Mouse (Mus musculus): ENCODE data around the gene Bcs1l. TPM values are rescaled to one million over a fixed set of nuclear protein-coding genes. Genes with fewer than 3 reads are reported as not detected.

Bcs1l gene
- 21.5 and 22.9 TPM in 2 replicates for polyA plus RNA-seq (2015; fragmentation: Nextera tagmentation; extraction: Ambion mirVana)

GRCm38 (mm10) chr1:74587773-74588445 lies at the start of gene Bcs1l, which contains the start of gene Zfp142:
Gene Bcs1l (plus strand): TSS chr1:74588289.
Gene Zfp142 (minus strand): TSS chr1:74588246.
- H3K36me3 ChIP-seq: peaks cover 20% of the 10 kb centered on the region

GRCm38 (mm10) chr1:74538650-74539049 lies 49.4 kb upstream of the Bcs1l start:
- Histone ChIP-seq H3K27me3 (replicated peaks) (no peaks in the 10 kb centered on the region), H3K4me1 (peaks cover 11% of the 10 kb centered on the region), H3K4me2 (no peak overlapping the region), H3K4me3 (replicated peaks) (no peak overlapping the region), H3K36me3 (no peaks in the 10 kb centered on the region), H3K27ac (replicated peaks) (no peak overlapping the region), H3K9ac (replicated peaks) (no peak overlapping the region), H3K9me3 (replicated peaks) (no peaks in the 10 kb centered on the region)
- ATAC-seq (ENCODE audit: low FRiP score): no peak; the same call in 1 of the 2 replicates

More at GRCm38 (mm10) chr1:74587773-74588445, at the start of gene Bcs1l, which contains the start of gene Zfp142:
- peak; percentile 98 for ATAC-seq (ENCODE audit: low FRiP score)
- Histone ChIP-seq H3K27ac (replicated peaks) (peak within 1 kb of the TSS; percentile 92), H3K4me3 (replicated peaks) (peak within 1 kb of the TSS; percentile 69), H3K4me1 (peaks cover 37% of the 10 kb centered on the region), H3K27me3 (replicated peaks) (no peaks in the 10 kb centered on the region), H3K9me3 (replicated peaks) (no peaks in the 10 kb centered on the region), H3K4me2 (peak within 1 kb of the TSS; percentile 91), H3K9ac (replicated peaks) (peak within 1 kb of the TSS; percentile 85)
- under 1% methylated on average over 47 of the region's 48 CpGs for WGBS

GRCm38 (mm10) chr1:74542451-74542961 lies 45.6 kb upstream of the Bcs1l start, which contains the start of gene Plcd4:
Gene Plcd4 (plus strand): TSS chr1:74542888.
- peak; percentile 90 for ATAC-seq (ENCODE audit: low FRiP score)

GRCm38 (mm10) chr1:74544184-74544583 lies 43.9 kb upstream of the Bcs1l start, which contains the start of gene Usp37:
Gene Usp37 (minus strand): TSS chr1:74544284.
- ATAC-seq (ENCODE audit: low FRiP score): no peak
- Histone ChIP-seq H3K4me3 (replicated peaks) (peak within 1 kb of the TSS; percentile 24), H3K27me3 (replicated peaks) (no peaks in the 10 kb centered on the region), H3K36me3 (no peaks in the 10 kb centered on the region), H3K27ac (replicated peaks) (peak within 1 kb of the TSS; percentile 72; the same call in 1 of the 2 replicates), H3K4me2 (peak within 1 kb of the TSS; percentile 52), H3K9ac (replicated peaks) (no peak within 1 kb of the TSS), H3K4me1 (peaks cover 11% of the 10 kb centered on the region), H3K9me3 (replicated peaks) (no peaks in the 10 kb centered on the region)
- 25% methylated on average over 4 of the region's 4 CpGs for WGBS

More at GRCm38 (mm10) chr1:74542451-74542961, 45.6 kb upstream of the Bcs1l start, which contains the start of gene Plcd4:
- H3K27me3 ChIP-seq (replicated peaks): no peaks in the 10 kb centered on the region
- H3K27ac ChIP-seq (replicated peaks): peak within 1 kb of the TSS; percentile 72
- H3K4me3 ChIP-seq (replicated peaks): peak within 1 kb of the TSS; percentile 24
- H3K4me2 ChIP-seq: peak within 1 kb of the TSS; percentile 52
- peaks cover 11% of the 10 kb centered on the region for H3K4me1 ChIP-seq
- peak within 1 kb of the TSS; percentile 34 for H3K9ac ChIP-seq (replicated peaks)
- no peaks in the 10 kb centered on the region for H3K36me3 ChIP-seq
- WGBS: 1% methylated on average over 6 of the region's 6 CpGs
- no peaks in the 10 kb centered on the region for H3K9me3 ChIP-seq (replicated peaks)

- H3K4me2 ChIP-seq: no peak overlapping the region
- no peaks in the 10 kb centered on the region for H3K9me3 ChIP-seq (replicated peaks)
- no peak overlapping the region for H3K4me3 ChIP-seq (replicated peaks)
- no peaks in the 10 kb centered on the region for H3K4me1 ChIP-seq
- H3K27ac ChIP-seq (replicated peaks): no peak overlapping the region
- WGBS: 84% methylated on average over 5 of the region's 5 CpGs
- ATAC-seq (ENCODE audit: low FRiP score): no peak
- H3K27me3 ChIP-seq (replicated peaks): no peaks in the 10 kb centered on the region
- H3K9ac ChIP-seq (replicated peaks): no peak overlapping the region
- peaks cover 12% of the 10 kb centered on the region for H3K36me3 ChIP-seq
These were observed 29.0 kb upstream of the Bcs1l start for GRCm38 (mm10) chr1:74559061-74559460.

DNA sequence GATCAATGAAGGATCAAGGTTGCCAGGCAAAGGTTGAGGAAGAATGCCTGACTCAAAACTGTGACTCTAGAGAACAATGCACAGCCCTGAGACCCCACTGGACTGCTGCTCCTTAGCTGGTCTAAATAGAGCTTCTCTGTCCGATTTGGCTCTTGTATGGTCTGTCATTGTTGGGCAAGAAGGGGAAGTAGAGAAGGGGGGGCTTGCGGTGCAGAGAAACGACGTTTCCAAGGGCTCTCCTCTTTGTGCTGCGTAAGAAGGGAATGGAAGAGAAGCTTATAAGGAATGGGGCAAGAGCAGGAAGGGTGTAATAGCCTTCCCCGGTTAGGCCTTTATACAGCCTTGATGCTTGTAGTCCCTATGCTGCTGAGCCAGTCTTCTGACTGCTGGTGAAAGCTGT lies 22.3 kb upstream of the Bcs1l start:
- peaks cover 74% of the 10 kb centered on the region for H3K36me3 ChIP-seq
- no peak overlapping the region for H3K4me2 ChIP-seq
- no peak for ATAC-seq (ENCODE audit: low FRiP score)
- no peak overlapping the region for H3K27ac ChIP-seq (replicated peaks)
- no peak overlapping the region for H3K4me3 ChIP-seq (replicated peaks)
- H3K9ac ChIP-seq (replicated peaks): no peak overlapping the region
- no peaks in the 10 kb centered on the region for H3K9me3 ChIP-seq (replicated peaks)
- H3K4me1 ChIP-seq: no peaks in the 10 kb centered on the region
- 69% methylated on average over 6 of the region's 6 CpGs for WGBS
- no peaks in the 10 kb centered on the region for H3K27me3 ChIP-seq (replicated peaks)

- no peak overlapping the region for H3K9ac ChIP-seq (replicated peaks)
- no peak for ATAC-seq (ENCODE audit: low FRiP score)
- H3K27me3 ChIP-seq (replicated peaks): no peaks in the 10 kb centered on the region
- H3K36me3 ChIP-seq: peaks cover 93% of the 10 kb centered on the region
- no peaks in the 10 kb centered on the region for H3K9me3 ChIP-seq (replicated peaks)
- 93% methylated on average over 29 of the region's 29 CpGs for WGBS
- no peak overlapping the region for H3K27ac ChIP-seq (replicated peaks)
- H3K4me1 ChIP-seq: no peaks in the 10 kb centered on the region
- H3K4me2 ChIP-seq: no peak overlapping the region
- no peak overlapping the region for H3K4me3 ChIP-seq (replicated peaks)
These were observed 18.1 kb upstream of the Bcs1l start for GRCm38 (mm10) chr1:74569739-74570719.

- Histone ChIP-seq H3K36me3 (peaks cover 33% of the 10 kb centered on the region), H3K9ac (replicated peaks) (no peak overlapping the region), H3K27me3 (replicated peaks) (no peaks in the 10 kb centered on the region), H3K4me1 (peaks cover 26% of the 10 kb centered on the region), H3K9me3 (replicated peaks) (no peaks in the 10 kb centered on the region), H3K4me2 (no peak overlapping the region), H3K27ac (replicated peaks) (no peak overlapping the region), H3K4me3 (replicated peaks) (no peak overlapping the region)
- 82% methylated on average over 3 of the region's 3 CpGs for WGBS
- no peak for ATAC-seq (ENCODE audit: low FRiP score)
These were observed 5.5 kb upstream of the Bcs1l start for GRCm38 (mm10) chr1:74582621-74583020.

DNA sequence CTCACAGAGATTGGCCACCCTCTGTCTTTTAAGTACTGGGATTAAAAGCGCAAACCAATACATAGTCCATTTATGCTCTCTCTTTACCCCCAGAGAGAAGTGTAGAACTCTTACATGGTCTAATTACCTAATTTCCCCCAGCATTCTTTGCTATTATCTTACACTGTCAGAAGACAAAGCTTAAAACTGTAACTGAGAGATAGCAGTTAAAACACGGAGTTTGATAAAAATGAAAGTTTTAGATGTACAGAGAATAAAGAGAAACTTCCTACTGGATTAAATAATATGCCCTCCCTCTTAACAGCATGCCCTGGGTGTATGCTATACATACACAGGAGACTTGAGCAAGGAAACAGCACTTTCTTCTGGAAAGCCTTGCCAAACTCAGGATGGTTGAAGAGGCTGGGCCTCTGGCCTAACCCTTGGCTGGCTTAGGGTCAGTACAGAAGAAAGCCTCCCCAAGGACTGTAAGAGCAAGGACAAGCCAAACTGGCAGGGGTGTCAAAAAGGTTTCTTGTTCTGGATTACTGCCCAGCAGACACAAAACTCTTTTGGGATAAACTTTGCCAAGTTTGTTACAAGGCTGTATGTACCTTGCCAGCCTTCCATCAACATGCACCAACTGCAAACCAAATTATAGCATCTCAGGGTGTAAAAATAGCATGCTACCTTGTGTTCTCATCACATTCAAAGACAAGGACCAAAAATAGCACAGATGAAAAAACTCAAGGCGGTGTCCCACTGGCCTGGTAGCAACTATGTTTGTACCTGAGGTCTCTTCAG lies 3.3 kb upstream of the Bcs1l start:
- Histone ChIP-seq H3K9ac (replicated peaks) (no peak overlapping the region; the same call in 1 of the 2 replicates), H3K27ac (replicated peaks) (no peak overlapping the region), H3K4me3 (replicated peaks) (no peak overlapping the region), H3K9me3 (replicated peaks) (no peaks in the 10 kb centered on the region), H3K36me3 (peaks cover 11% of the 10 kb centered on the region), H3K27me3 (replicated peaks) (no peaks in the 10 kb centered on the region), H3K4me2 (no peak overlapping the region), H3K4me1 (peaks cover 37% of the 10 kb centered on the region)
- WGBS: 94% methylated on average over 3 of the region's 3 CpGs
- no peak for ATAC-seq (ENCODE audit: low FRiP score)

DNA sequence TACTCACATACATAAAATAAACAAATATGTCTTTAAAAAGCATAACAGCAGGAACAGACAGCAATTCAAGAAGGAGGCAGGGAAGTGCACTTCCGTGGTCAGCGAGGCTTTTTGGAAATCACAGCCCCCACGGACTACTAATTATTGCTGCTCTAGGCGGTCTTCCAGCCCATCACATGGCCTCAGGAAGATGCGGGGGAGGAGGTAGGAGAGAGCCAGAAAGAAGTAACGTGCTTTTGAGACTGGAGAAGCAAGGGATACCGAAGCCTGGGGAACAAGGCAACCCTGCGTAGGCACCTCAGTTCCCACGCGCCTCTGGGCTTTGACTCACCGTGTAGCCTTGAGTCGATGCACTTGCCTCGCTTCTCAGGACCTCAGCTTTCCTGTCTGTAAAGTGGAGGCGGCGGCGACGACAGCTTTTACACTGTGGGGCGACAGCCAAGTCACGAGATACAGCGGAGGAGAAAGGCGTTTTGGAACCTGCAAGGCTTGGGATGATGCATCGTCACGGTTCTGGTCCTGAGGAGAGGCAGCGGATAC lies 786 bp upstream of the Bcs1l start:
- Histone ChIP-seq H3K36me3 (peaks cover 21% of the 10 kb centered on the region), H3K4me1 (peaks cover 37% of the 10 kb centered on the region), H3K9ac (replicated peaks) (peak overlapping the region; percentile 78), H3K27ac (replicated peaks) (peak overlapping the region; percentile 92), H3K27me3 (replicated peaks) (no peaks in the 10 kb centered on the region), H3K4me2 (peak overlapping the region; percentile 91), H3K4me3 (replicated peaks) (peak overlapping the region; percentile 69), H3K9me3 (replicated peaks) (no peaks in the 10 kb centered on the region)
- no peak for ATAC-seq (ENCODE audit: low FRiP score)
- WGBS: under 1% methylated on average over 24 of the region's 24 CpGs
